ENCODE assay signal across 20 mouse cellular contexts in genomic region chr6:114062688-114063087, GRCm38 (mm10). TPM values are rescaled to one million over a fixed set of nuclear protein-coding genes. Genes with fewer than 3 reads are reported as not detected.
DNase-seq lines count a peak whose midpoint lies in the region; ATAC-seq and TF ChIP-seq lines count a peak whose summit lies in the region.
"Had no signal": no experiment of that assay in that cellular context is flagged by ENCODE, and none has a peak within 500 bp of the region (broad histone marks: within the 10 kb centered on the region; RNA-seq: fewer than 3 reads in every experiment).

No protein-coding gene starts in this region.

- no peaks in the 10 kb centered on the region for H3K4me1 ChIP-seq in CH12.LX (ENCODE audit: control insufficient read depth in 1 of 2, insufficient read depth in 2 of 2)
- no peaks in the 10 kb centered on the region for H3K4me1 ChIP-seq in ES-E14 (ENCODE audit: control insufficient read depth in 2 of 2, insufficient read depth in 2 of 2, low read length in 2 of 2, poor library complexity in 1 of 2)
- peaks cover 4% of the 10 kb centered on the region; the same call in 1 of the 2 replicates for H3K4me1 ChIP-seq in forebrain, embryonic 10.5 days
- peaks cover 5% of the 10 kb centered on the region; the same call in 1 of the 2 replicates for H3K4me1 ChIP-seq in midbrain, postnatal 0 days (ENCODE audit: insufficient read depth, low read length)

- H3K36me3 ChIP-seq in CH12.LX (replicated peaks in 1 of 2; ENCODE audit: control insufficient read depth in 1 of 2, insufficient read depth in 1 of 2, low read length in 1 of 2) (no peaks in the 10 kb centered on the region), ES-E14 (ENCODE audit: control insufficient read depth, insufficient read depth, low read length, poor library complexity, severe bottlenecking) (no peaks in the 10 kb centered on the region)
- H3K36me3 ChIP-seq in forebrain, embryonic 10.5 days (replicated peaks): no peaks in the 10 kb centered on the region
- no peaks in the 10 kb centered on the region for H3K36me3 ChIP-seq in midbrain, postnatal 0 days (ENCODE audit: insufficient read depth, low read length)
- H3K36me3 ChIP-seq: G1E had no signal

- no peak for TF ChIP-seq CTCF in CH12.LX (conservative IDR thresholded peaks at IDR 0.05 in 1 of 2, IDR thresholded peaks at IDR 0.05 in 1 of 2; ENCODE audit: low read depth in 2 of 2, low read length in 2 of 2)
- no peak for TF ChIP-seq CTCF in midbrain, postnatal 0 days (IDR thresholded peaks at IDR 0.05)

- TF ChIP-seq POLR2A in CH12.LX (IDR thresholded peaks at IDR 0.05; ENCODE audit: low read depth, low read length): no peak

- H3K9ac ChIP-seq in CH12.LX (ENCODE audit: insufficient read depth, low read depth) (no peak overlapping the region), ES-E14 (ENCODE audit: insufficient read depth, low read depth, low read length, poor library complexity, severe bottlenecking) (no peak overlapping the region)
- no peak overlapping the region for H3K9ac ChIP-seq in midbrain, postnatal 0 days (replicated peaks; ENCODE audit: low read length, poor library complexity, severe bottlenecking)

- H3K4me3 ChIP-seq in CH12.LX (replicated peaks in 1 of 3; ENCODE audit: low read depth in 2 of 3, low read length in 2 of 3, poor library complexity in 1 of 3) (no peak overlapping the region), ES-E14 (ENCODE audit: insufficient read depth in 1 of 2, low read depth in 1 of 2, low read length in 2 of 2, poor library complexity in 1 of 2, severe bottlenecking in 1 of 2) (no peak overlapping the region)
- no peak overlapping the region for H3K4me3 ChIP-seq in forebrain, embryonic 10.5 days
- H3K4me3 ChIP-seq in midbrain, postnatal 0 days (ENCODE audit: low read depth, low read length): no peak overlapping the region

- H3K9me3 ChIP-seq in CH12.LX (replicated peaks; ENCODE audit: low read length) (no peaks in the 10 kb centered on the region), ES-E14 (ENCODE audit: control insufficient read depth, insufficient read depth, low read depth, low read length) (no peaks in the 10 kb centered on the region)
- H3K9me3 ChIP-seq in forebrain, embryonic 10.5 days: no peaks in the 10 kb centered on the region
- no peaks in the 10 kb centered on the region for H3K9me3 ChIP-seq in midbrain, postnatal 0 days (ENCODE audit: low read length)

- TF ChIP-seq RAD21 in CH12.LX (IDR thresholded peaks at IDR 0.05; ENCODE audit: low read depth, low read length): no peak

- H3K79me2 ChIP-seq in CH12.LX (replicated peaks; ENCODE audit: control insufficient read depth, extremely low read depth, insufficient read depth, poor library complexity, severe bottlenecking): no peaks in the 10 kb centered on the region

- peaks cover 70% of the 10 kb centered on the region for H3K27me3 ChIP-seq in CH12.LX (replicated peaks)
- peaks cover 6% of the 10 kb centered on the region; the same call in 1 of the 2 replicates for H3K27me3 ChIP-seq in forebrain, embryonic 10.5 days (ENCODE audit: poor library complexity, severe bottlenecking)
- H3K27me3 ChIP-seq in midbrain, postnatal 0 days (ENCODE audit: insufficient read depth, low read length): no peaks in the 10 kb centered on the region

- no peak for ATAC-seq in midbrain, postnatal 0 days (ENCODE audit: low FRiP score)
- ATAC-seq: activated CD4-positive, CD25-positive, alpha-beta regulatory T cell, adult 4 months; CD4-positive, CD25-positive, alpha-beta regulatory T cell, adult 4 months; Patski had no signal

- in situ Hi-C loops in CH12.LX (cut with MboI; ENCODE audit: low pct_ligation_motif_present, low pct_unique_long_range_greater_than_20kb, low sequenced_read_pairs) (no loop called here), ES-E14 (cut with MboI; ENCODE audit: low sequenced_read_pairs in 2 of 2, unreplicated experiment in 2 of 2) (no loop called here)

- dilution Hi-C loops in CH12.LX (cut with MboI; ENCODE audit: extremely low pct_ligation_motif_present, extremely low pct_unique_long_range_greater_than_20kb, low sequenced_read_pairs): no loop called here

- TF ChIP-seq EP300 in CH12.LX (IDR thresholded peaks at IDR 0.05; ENCODE audit: low read length): no peak

- no peak overlapping the region for H3K4me2 ChIP-seq in CH12.LX (ENCODE audit: insufficient read depth, low read depth, poor library complexity, severe bottlenecking)
- no peak overlapping the region for H3K4me2 ChIP-seq in midbrain, postnatal 0 days (ENCODE audit: low read depth, low read length, poor library complexity, severe bottlenecking)

- H3K27ac ChIP-seq in CH12.LX (ENCODE audit: insufficient read depth, low read depth) (no peak overlapping the region), ES-E14 (ENCODE audit: insufficient read depth, low read depth, low read length, poor library complexity, severe bottlenecking) (no peak overlapping the region)
- no peak overlapping the region for H3K27ac ChIP-seq in forebrain, embryonic 10.5 days
- H3K27ac ChIP-seq in midbrain, postnatal 0 days (ENCODE audit: low read depth, low read length): no peak overlapping the region

- no peak for DNase-seq in CH12.LX (ENCODE audit: extremely low read depth)
- DNase-seq in ES-E14 (ENCODE audit: low read depth, low spot score): no peak
- no peak for DNase-seq in forebrain, embryonic 10.5 days (ENCODE audit: extremely low spot score, low spot score)
- no peak for DNase-seq in midbrain, postnatal 0 days (ENCODE audit: low spot score)
- DNase-seq: adrenal gland, adult 2 months; adrenal gland, adult 8-10 months; adrenal gland, postnatal 10 days; adrenal gland, postnatal 14 days; adrenal gland, postnatal 25 days; adrenal gland, postnatal 36 days; B cell, adult 2 months; cerebellum, adult 11 months; cerebellum, adult 18-20 months; cerebellum, adult 2 months; cerebellum, adult 8-10 months had no signal

TF ChIP-seq in CH12.LX, 34 proteins besides CTCF, POLR2A, EP300 and RAD21:
- TF ChIP-seq KAT2A (IDR thresholded peaks at IDR 0.05; ENCODE audit: insufficient replicate concordance, low read length) (no peak), MAFK (IDR thresholded peaks at IDR 0.05; ENCODE audit: insufficient replicate concordance, low read length) (peak; percentile 60; the same call in 1 of the 2 replicates)

TF ChIP-seq in ES-E14, 5 proteins besides CTCF, POLR2A, EP300 and RAD21:
- TF ChIP-seq MAFK (IDR thresholded peaks at IDR 0.05; ENCODE audit: insufficient read depth, low read depth, low read length) (peak; percentile 80), HCFC1 (IDR thresholded peaks at IDR 0.05; ENCODE audit: borderline replicate concordance, insufficient read depth, low read length) (no peak)

RNA-seq across cellular contexts. Expression of gene Atp2b2, which starts 20.3 kb away (rescaled TPM):
- total RNA-seq in CH12.LX (2012; rRNA removed): not detected in 2 replicates
- not detected in 2 replicates for total RNA-seq in CH12.LX (2014; rRNA removed)
- polyA plus RNA-seq in CH12.LX (2012; ENCODE audit: insufficient read length, low read depth): not detected in 2 replicates
- 0.67 and 1.3 TPM in 2 replicates for total RNA-seq in ES-E14 (2012; rRNA removed)
- polyA plus RNA-seq in forebrain, embryonic 10.5 days (2016; fragmentation: Nextera tagmentation; extraction: Ambion mirVana): 1.1 and 1.4 TPM in 2 replicates
- total RNA-seq in midbrain, postnatal 0 days (2014; rRNA removed): 84.7 and 96.3 TPM in 2 replicates
- 35.1 and 35.4 TPM in 2 replicates for polyA plus RNA-seq in midbrain, postnatal 0 days (2015; fragmentation: Nextera tagmentation; extraction: Ambion mirVana)
- polyA plus RNA-seq: C2C12, G1E had no signal

Comparison
In these comparisons a context has a peak if more than half of its experiments do, and no peak if none do; other contexts are left out.
1. RNA of gene Atp2b2, which starts 20.3 kb away (total RNA-seq): 84.7 to 96.3 TPM in midbrain, postnatal 0 days; 0.67 to 1.3 TPM in ES-E14 and not detected in CH12.LX; every median in the first group is over 10 times any median in the second.